Mouse (Mus musculus) stomach, postnatal 0 days (tissue): ENCODE results near the gene Sik3.

Source experiments
- CTCF ChIP-seq: IDR thresholded peaks from 2 replicates; pipeline ENCODE4 v1.5.1; 2016; ENCODE audit warnings: antibody characterized with exemption, low read depth, mild to moderate bottlenecking, moderate library complexity
- EP300 ChIP-seq: optimal IDR thresholded peaks from 2 replicates; pipeline ENCODE3; 2016; ENCODE audit warnings: antibody characterized with exemption

- TF ChIP-seq EP300 (no peak), CTCF (no peak)
Observed at GRCm38 (mm10) chr9:46215338-46216322, 203.0 kb downstream of the Sik3 start.
